Mouse (Mus musculus): ENCODE results near the gene Ppp3r2.
A peak's percentile ranks its signal among the peaks of the same experiment; 100 is the strongest.

Gene Ppp3r2

DNA sequence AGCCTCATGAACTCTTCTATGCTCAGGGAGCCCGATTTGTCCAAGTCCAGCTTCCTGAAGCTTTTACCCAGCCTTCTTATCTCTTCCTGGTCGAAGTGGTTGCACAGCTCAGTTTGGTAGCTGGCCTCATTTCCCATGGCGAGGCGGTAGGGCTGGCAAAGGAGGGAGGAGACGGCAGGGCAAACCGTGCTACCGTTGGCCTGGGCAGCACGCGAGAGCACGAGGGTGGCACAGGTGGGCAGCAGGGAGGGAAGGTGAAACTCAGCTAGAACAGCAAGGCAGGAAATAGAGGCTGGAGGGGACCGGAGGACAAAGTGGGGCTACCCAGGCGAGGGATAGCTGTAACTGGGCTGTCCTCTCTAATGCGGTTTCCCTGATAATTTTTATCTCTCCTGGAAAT is at the start of gene Ppp3r2:
Gene Ppp3r2 (minus strand): TSS at position 213 of the 400 bp plus-strand sequence.
- DNase-seq, result no peak

DNA sequence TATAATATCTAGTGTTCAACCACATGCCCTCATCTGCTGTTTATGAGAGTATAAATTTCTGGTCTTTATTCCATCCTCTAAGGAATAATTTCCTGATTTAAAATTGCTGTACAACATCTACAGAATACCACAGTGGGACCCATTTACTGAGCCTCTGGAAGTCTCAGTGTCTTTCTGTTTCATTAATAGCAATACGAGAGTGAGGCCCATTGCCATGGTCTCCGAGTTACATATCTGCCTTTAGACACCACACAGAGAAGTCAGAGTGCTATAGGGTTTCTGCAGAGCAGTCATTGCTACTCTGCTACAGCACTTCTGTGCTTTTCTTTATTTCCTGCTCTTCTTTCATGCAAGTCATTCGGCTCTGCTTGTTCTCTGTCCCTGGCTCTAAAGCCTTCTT is 47.5 kb upstream of the Ppp3r2 start:
- no peak for DNase-seq

DNA sequence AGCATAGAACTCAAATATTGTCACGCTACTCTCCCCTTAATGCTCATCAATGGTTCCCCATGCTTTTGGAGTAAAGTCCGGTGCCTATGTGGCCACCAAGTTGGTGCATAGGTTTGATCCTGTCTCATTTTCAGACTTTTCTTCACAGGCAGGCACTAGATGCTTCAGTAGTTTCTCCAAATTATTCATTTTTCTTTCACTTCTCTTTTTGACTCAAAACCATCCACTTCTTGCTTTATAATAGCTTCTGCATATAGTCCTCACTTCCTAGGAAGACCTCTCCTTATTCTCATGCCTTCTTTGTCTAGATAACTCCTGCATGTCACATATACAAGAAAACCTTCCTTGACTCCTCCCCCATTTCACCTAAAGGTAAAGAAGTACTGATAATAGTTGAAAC is 42.1 kb upstream of the Ppp3r2 start:
- DNase-seq, result no peak

DNA sequence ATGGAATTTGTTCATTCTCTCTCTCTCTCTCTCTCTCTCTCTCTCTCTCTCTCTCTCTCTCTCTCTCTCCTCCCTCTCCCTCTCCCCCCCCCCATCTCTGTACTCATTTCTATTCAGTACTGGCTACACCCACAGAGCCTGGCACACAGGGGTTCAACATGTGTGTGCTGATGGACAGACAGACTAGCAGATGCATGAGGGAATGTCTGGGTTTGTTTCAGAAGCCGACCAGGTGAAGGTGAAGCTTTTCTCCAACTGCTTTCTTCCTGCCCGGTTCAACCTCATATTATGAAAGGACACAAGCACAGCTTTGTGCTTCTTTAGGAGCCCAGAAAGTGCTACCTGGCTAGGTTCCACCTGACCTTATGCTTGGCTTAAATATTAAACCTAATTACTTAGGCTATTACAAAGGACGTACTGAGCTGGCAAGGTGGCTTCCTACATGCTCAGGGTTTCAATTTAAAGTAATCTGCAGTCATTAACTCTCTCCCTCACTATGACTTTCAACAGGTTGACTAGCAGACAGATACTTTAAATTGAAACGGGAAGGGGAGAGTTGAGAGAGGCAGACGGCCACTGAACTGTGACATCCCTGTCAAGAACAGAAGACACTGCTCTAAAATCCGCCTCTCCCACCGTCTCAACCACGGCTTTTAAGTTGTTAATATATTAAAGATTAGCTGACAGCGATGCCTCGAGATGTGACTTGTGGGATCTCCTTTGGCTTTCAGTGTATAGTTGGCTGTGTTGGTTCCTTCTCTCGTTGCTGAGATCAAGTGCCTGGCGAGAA is 9.8 kb upstream of the Ppp3r2 start:
- no peak for DNase-seq

DNA sequence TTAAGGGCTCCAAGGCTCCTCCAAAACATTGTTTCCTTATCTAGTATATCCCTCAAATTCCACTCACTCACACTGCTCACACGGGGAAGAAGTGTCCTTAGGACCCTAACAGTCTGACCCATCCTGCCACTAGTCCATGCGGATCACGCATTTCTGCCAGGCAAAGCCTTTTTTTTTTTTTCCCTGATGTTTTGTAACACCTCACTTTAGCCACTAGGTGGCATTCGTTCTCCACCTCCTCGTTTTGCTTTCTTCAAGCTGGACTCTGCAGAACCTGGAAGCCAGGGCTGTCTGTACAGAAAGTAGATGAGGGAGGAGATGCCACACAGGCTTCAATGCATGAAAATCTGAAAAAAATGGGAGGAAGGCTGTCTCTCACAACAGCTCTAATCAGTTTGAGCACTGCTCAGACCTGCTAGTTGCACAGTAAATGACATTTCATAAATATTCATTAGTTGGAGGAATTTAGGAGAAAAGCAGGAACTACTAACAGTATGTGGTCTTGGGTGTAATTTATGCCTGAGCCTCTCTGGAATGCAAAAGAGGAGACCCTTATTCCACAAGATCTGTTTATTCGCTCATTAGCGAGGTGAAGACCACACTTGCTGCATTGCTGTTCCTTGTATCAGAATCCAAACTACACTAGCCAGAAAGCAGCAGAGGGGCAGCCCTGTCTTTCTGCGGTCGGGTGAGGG is 6.9 kb upstream of the Ppp3r2 start:
- DNase-seq, result peak in 1 of 2 experiments; percentile 3

- DNase-seq, result no peak
These were observed 1.5 kb downstream of the Ppp3r2 start for GRCm38 (mm10) chr4:49680171-49680875.

DNA sequence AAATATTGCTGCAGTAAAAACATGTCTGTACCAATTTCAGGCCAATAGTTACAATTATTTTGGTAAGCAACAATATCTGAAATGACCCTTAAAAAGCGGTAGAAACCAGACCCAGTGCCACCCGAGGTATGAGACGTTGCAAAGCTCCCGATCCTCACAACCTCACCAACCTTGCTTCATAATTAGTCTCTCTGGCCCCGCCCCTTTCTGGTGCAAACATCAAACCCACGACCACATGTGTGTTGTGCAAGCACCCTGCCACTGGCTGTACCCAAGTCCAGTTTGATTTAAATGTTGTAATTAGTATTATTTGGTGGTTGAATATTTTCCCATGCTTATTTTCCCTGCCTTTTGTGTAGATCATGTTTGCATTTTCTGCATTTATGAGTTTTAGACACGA is 5.0 kb downstream of the Ppp3r2 start:
- DNase-seq, result no peak

GRCm38 (mm10) chr4:49676071-49676470 is 5.8 kb downstream of the Ppp3r2 start:
- DNase-seq, result no peak

DNA sequence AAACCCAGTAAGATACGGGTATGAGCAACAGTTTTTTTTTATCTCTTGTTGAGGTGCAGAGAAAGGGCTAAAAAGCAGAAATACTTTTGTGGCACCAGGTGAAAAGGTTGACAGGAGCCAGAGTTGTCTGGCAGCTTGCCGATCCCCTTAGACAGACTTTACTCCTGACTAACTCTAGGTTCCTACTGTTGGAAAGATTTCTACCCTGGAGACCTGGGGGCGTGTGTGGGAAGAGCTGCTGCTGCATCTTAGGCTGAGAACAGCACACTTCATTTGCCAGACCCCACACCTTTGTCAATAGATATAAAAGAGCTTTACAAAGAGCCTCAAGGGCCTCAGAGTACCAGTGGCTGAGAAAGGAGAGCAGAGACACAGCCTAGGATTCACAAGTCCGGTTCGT is 17.0 kb downstream of the Ppp3r2 start:
- no peak for DNase-seq

DNA sequence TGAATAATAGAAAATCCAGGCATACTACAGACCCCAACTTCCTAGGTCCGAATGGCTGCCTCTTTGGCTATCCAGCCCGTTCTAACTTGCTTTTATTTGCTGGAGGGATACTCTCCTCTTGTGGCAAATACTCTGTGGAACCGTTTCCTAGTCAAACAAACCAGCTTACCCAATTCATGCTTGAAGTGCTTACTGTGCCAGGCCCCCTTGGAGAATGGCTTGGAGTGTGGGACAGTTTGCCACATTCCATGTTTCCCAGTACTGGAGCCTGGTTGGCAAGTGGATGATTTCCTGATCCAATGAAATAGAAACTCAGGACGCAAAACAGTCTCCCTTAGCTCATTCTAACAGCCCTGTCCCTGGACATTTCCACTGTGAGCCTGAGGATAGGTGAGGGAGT is 19.6 kb downstream of the Ppp3r2 start:
- DNase-seq, result no peak

- no peak for DNase-seq
These were observed 20.2 kb downstream of the Ppp3r2 start for GRCm38 (mm10) chr4:49661664-49662063.

GRCm38 (mm10) chr4:49659421-49659820 is 22.4 kb downstream of the Ppp3r2 start:
- DNase-seq, result no peak

DNA sequence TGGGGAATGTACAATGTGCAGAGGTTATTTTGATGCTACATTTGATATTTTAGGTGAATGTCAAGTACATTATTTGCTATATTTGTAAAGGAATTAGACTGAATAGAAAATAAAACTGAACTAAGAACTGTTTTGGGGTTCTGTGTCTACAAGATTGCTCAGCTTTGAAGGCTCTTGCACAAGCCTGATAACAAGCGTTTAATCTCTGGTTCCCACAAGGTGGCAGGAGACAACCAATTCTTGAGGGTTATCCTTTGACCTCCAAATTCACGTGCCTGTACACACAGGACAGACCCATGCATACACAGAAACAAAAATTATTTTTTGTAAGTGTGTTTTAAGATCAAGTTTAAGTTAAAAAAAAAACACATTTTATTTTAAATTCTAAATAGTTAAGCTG is 41.9 kb downstream of the Ppp3r2 start:
- DNase-seq, result no peak

- DNase-seq, result no peak
These were observed 44.0 kb downstream of the Ppp3r2 start for GRCm38 (mm10) chr4:49637821-49638220.

GRCm38 (mm10) chr4:49632139-49632481 is 49.7 kb downstream of the Ppp3r2 start:
- DNase-seq, result no peak

DNA sequence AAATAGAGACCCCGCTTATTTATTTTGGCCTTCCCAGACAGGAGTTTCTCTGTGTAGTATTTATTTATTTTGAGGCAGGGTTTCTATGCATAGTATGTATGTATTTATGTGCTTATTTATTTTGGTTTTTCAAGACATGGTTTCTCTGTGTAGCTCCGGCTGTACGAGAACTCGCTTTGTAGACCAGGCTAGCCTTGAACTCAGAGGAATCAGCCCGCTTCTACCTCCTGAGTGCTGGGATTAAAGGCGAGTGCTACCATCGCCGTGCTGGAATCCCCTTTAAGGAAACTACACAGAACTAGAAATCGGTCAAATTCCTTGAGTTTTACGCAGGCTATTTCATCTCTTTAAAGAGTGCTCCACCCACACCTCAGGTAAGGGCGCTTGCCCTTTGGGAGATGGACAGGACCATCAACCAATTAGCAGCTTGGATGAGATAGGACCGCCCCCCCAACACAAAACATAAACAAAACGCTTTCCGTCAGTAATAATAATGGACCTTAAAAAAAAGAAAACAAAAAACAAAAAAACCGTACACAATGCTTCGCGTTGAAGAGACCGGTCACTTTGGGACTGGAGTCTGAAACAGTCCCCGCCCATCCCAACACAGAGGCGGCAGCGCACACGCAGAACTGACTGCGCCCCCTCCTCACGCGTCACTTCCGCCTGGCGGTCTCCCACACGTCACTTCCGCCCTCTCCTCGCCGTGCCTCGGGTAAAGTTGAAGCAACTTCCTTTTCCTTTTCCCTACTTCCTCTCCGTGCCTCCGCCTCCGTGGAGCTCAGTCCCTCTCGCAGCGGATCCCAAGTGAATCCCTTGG is 50.3 kb downstream of the Ppp3r2 start, which contains the start of gene Rnf20:
Gene Rnf20 (plus strand): TSS at position 688 of the 820 bp plus-strand sequence.
- DNase-seq, result peak; percentile 93 to 94

DNA sequence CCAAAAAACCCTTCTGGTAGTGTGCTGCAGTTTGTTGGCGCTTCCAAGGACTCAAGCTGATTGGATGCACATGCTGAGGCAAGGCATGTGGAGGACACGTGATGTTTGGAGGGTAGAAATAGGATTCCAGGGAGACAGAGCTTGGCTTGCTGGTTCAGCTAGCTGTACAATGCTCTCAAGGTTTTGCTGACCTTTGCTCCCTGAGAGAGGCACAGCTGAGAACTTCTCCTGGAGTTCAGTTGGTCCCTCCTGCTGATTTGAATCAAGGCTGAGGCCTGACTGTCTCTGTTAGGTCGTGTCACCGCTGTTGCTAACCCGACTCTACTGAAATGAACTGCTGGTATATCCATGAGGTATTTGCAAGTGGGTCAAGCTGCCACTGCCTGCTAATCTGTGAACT is 52.9 kb downstream of the Ppp3r2 start:
- DNase-seq, result no peak

All from thymus, postnatal 36 days (tissue).